Mouse (Mus musculus) ES-E14 (cell line): ENCODE data around the gene Slamf6.

Experiments
- HCFC1 ChIP-seq: IDR thresholded peaks from 2 replicates; pipeline ENCODE4 v1.6.1; 2012; ENCODE audit warnings: low read length, inconsistent platforms, borderline replicate concordance; ENCODE audit not compliant: insufficient read depth
- MAFK ChIP-seq: IDR thresholded peaks from 2 replicates; pipeline ENCODE4 v1.6.1; 2014; ENCODE audit warnings: mild to moderate bottlenecking, low read depth, low read length, inconsistent platforms; ENCODE audit not compliant: insufficient read depth
- ZC3H11A ChIP-seq: IDR thresholded peaks from 2 replicates; pipeline ENCODE4 v1.6.1; 2012; ENCODE audit warnings: low read depth, mild to moderate bottlenecking, inconsistent platforms, low read length, borderline replicate concordance
- ZNF384 ChIP-seq: IDR thresholded peaks from 2 replicates; pipeline ENCODE4 v1.6.1; 2012; ENCODE audit warnings: low read depth, low read length, inconsistent platforms

DNA sequence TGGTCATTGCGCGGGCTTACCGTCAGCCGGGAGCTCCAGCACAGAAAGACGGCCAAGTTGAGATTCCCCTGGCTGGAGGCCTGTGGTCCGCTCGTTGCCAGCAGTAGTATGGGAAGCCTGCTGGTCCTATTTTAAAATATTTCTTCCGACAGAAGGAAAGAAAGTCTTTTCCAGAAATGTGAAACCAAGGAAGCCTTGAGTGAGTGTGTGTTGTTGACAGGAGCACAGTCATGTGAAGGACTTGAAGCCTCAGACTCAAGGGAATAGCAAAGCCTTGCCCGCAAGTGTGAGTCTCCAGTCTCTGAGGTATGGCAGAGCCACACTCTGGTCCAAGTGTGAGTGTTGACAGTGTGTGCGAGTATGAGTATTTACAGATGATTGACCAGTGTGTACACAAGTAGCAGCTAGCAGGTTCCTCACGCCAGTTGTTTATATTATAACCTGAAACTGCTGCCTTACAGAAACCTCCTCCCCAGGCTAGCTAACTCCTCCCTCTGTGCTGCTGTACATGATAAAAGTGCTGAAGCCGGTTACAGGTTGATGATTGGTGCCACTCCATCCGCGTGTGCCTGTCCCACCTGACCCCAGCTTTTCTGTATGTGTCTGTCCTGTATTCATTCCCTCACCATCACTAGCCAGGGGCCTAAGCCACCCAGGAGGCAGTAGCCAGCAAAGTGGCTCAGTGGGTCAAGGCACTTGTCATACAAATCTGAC is 59.7 kb downstream of the Slamf6 start:
- TF ChIP-seq ZC3H11A (no peak), MAFK (no peak), ZNF384 (no peak), HCFC1 (no peak)
